Mouse (Mus musculus): ENCODE data around the gene Lsm3.

- no peak for TF ChIP-seq CTCF (IDR thresholded peaks at IDR 0.05; ENCODE audit: insufficient read depth, low read depth, low read length)
- TF ChIP-seq POLR2A (IDR thresholded peaks at IDR 0.05; ENCODE audit: insufficient read depth, low read depth, low read length) = no peak
These were observed 11.6 kb downstream of the Lsm3 start for GRCm38 (mm10) chr6:91527227-91527860.

Measured in olfactory bulb, adult 2 months (tissue).